Mouse (Mus musculus): Measurements from ENCODE around the gene Sema5a. TPM values are rescaled to one million over a fixed set of nuclear protein-coding genes. Genes with fewer than 3 reads are reported as not detected.

The Sema5a gene
- polyA plus RNA-seq, 1 experiment from 2014 or later = 3.0 TPM

- H3K4me1 ChIP-seq = 0 out of 2 replicates have a peak, but pooled peaks cover 3% of the 10 kb centered on the region
- no peak overlapping the region for H3K27ac ChIP-seq (replicated peaks)
- no peaks in the 10 kb centered on the region for H3K9me3 ChIP-seq (replicated peaks)
- H3K36me3 ChIP-seq = no peaks in the 10 kb centered on the region
- 89% methylated on average over 1 of the region's 1 CpGs for WGBS
- no peak overlapping the region for H3K4me3 ChIP-seq
- H3K27me3 ChIP-seq (ENCODE audit: low read depth, poor library complexity, severe bottlenecking) = no peaks in the 10 kb centered on the region
- no peak for DNase-seq (ENCODE audit: low spot score)
Observed at GRCm38 (mm10) chr15:32233451-32233850, 11.2 kb upstream of the Sema5a start.

GRCm38 (mm10) chr15:32239099-32239498, 5.5 kb upstream of the Sema5a start:
- no peak for DNase-seq (ENCODE audit: low spot score)
- no peak overlapping the region for H3K27ac ChIP-seq (replicated peaks)
- peaks cover 6% of the 10 kb centered on the region for H3K4me1 ChIP-seq
- no peaks in the 10 kb centered on the region for H3K9me3 ChIP-seq (replicated peaks)
- H3K27me3 ChIP-seq (ENCODE audit: low read depth, poor library complexity, severe bottlenecking) = no peaks in the 10 kb centered on the region
- 96% methylated on average over 2 of the region's 2 CpGs for WGBS
- H3K4me3 ChIP-seq = no peak overlapping the region
- H3K36me3 ChIP-seq = no peaks in the 10 kb centered on the region

- no peak overlapping the region for H3K27ac ChIP-seq (replicated peaks)
- WGBS = 84% methylated on average over 3 of the region's 3 CpGs
- H3K4me3 ChIP-seq = no peak overlapping the region
- no peaks in the 10 kb centered on the region for H3K9me3 ChIP-seq (replicated peaks)
- no peaks in the 10 kb centered on the region for H3K27me3 ChIP-seq (ENCODE audit: low read depth, poor library complexity, severe bottlenecking)
- peaks cover 16% of the 10 kb centered on the region for H3K4me1 ChIP-seq
- no peaks in the 10 kb centered on the region for H3K36me3 ChIP-seq
- DNase-seq (ENCODE audit: low spot score) = no peak
Observed at GRCm38 (mm10) chr15:32240159-32240558, 4.5 kb upstream of the Sema5a start.

- H3K9me3 ChIP-seq (replicated peaks) = no peaks in the 10 kb centered on the region
- H3K36me3 ChIP-seq = no peaks in the 10 kb centered on the region
- no peak overlapping the region for H3K27ac ChIP-seq (replicated peaks)
- no peak for DNase-seq (ENCODE audit: low spot score)
- peaks cover 29% of the 10 kb centered on the region for H3K4me1 ChIP-seq
- no peak overlapping the region for H3K4me3 ChIP-seq
- no peaks in the 10 kb centered on the region for H3K27me3 ChIP-seq (ENCODE audit: low read depth, poor library complexity, severe bottlenecking)
- WGBS = 95% methylated on average over 6 of the region's 6 CpGs
Observed at GRCm38 (mm10) chr15:32241666-32242065, 2.9 kb upstream of the Sema5a start.

GRCm38 (mm10) chr15:32243096-32243785, 1.4 kb upstream of the Sema5a start:
- Histone ChIP-seq H3K4me1 (peaks cover 32% of the 10 kb centered on the region), H3K27me3 (ENCODE audit: low read depth, poor library complexity, severe bottlenecking) (peaks cover 5% of the 10 kb centered on the region; the same call in 1 of the 2 replicates), H3K27ac (replicated peaks) (no peak overlapping the region), H3K9me3 (replicated peaks) (no peaks in the 10 kb centered on the region), H3K36me3 (no peaks in the 10 kb centered on the region), H3K4me3 (peak overlapping the region; percentile 75)
- DNase-seq (ENCODE audit: low spot score) = no peak
- WGBS = 80% methylated on average over 12 of the region's 12 CpGs

- H3K27me3 ChIP-seq (ENCODE audit: low read depth, poor library complexity, severe bottlenecking) = peaks cover 5% of the 10 kb centered on the region; the same call in 1 of the 2 replicates
- peak overlapping the region; percentile 75 for H3K4me3 ChIP-seq
- H3K27ac ChIP-seq (replicated peaks) = peak overlapping the region; percentile 81; the same call in 1 of the 2 replicates
- 67% methylated on average over 7 of the region's 7 CpGs for WGBS
- H3K4me1 ChIP-seq = peaks cover 32% of the 10 kb centered on the region
- H3K36me3 ChIP-seq = no peaks in the 10 kb centered on the region
- H3K9me3 ChIP-seq (replicated peaks) = no peaks in the 10 kb centered on the region
- DNase-seq (ENCODE audit: low spot score) = no peak
Observed at GRCm38 (mm10) chr15:32243824-32244223, 786 bp upstream of the Sema5a start.

GRCm38 (mm10) chr15:32244956-32245836, 586 bp downstream of the Sema5a start:
- under 1% methylated on average over 52 of the region's 52 CpGs for WGBS
- Histone ChIP-seq H3K27ac (replicated peaks) (peak overlapping the region; percentile 81), H3K4me3 (peak overlapping the region; percentile 75), H3K9me3 (replicated peaks) (no peaks in the 10 kb centered on the region), H3K27me3 (ENCODE audit: low read depth, poor library complexity, severe bottlenecking) (peaks cover 5% of the 10 kb centered on the region; the same call in 1 of the 2 replicates), H3K4me1 (peaks cover 32% of the 10 kb centered on the region), H3K36me3 (no peaks in the 10 kb centered on the region)
- DNase-seq (ENCODE audit: low spot score) = peak; percentile 53

- 1% methylated on average over 47 of the region's 47 CpGs for WGBS
- H3K4me3 ChIP-seq = peak overlapping the region; percentile 75
- H3K27me3 ChIP-seq (ENCODE audit: low read depth, poor library complexity, severe bottlenecking) = peaks cover 5% of the 10 kb centered on the region; the same call in 1 of the 2 replicates
- DNase-seq (ENCODE audit: low spot score) = peak; percentile 90
- H3K9me3 ChIP-seq (replicated peaks) = no peaks in the 10 kb centered on the region
- H3K4me1 ChIP-seq = peaks cover 32% of the 10 kb centered on the region
- no peaks in the 10 kb centered on the region for H3K36me3 ChIP-seq
- peak overlapping the region; percentile 81 for H3K27ac ChIP-seq (replicated peaks)
Observed at GRCm38 (mm10) chr15:32245837-32246670, 1.4 kb downstream of the Sema5a start.

- no peak overlapping the region for H3K27ac ChIP-seq (replicated peaks)
- WGBS = 64% methylated on average over 5 of the region's 5 CpGs
- peaks cover 5% of the 10 kb centered on the region; the same call in 1 of the 2 replicates for H3K27me3 ChIP-seq (ENCODE audit: low read depth, poor library complexity, severe bottlenecking)
- peaks cover 32% of the 10 kb centered on the region for H3K4me1 ChIP-seq
- H3K36me3 ChIP-seq = no peaks in the 10 kb centered on the region
- H3K4me3 ChIP-seq = no peak overlapping the region
- no peak for DNase-seq (ENCODE audit: low spot score)
- no peaks in the 10 kb centered on the region for H3K9me3 ChIP-seq (replicated peaks)
Observed at GRCm38 (mm10) chr15:32247281-32247680, 2.7 kb downstream of the Sema5a start.

GRCm38 (mm10) chr15:32254806-32255205, 10.2 kb downstream of the Sema5a start:
- Histone ChIP-seq H3K4me3 (no peak overlapping the region), H3K4me1 (no peaks in the 10 kb centered on the region), H3K36me3 (no peaks in the 10 kb centered on the region), H3K27ac (replicated peaks) (no peak overlapping the region), H3K27me3 (ENCODE audit: low read depth, poor library complexity, severe bottlenecking) (no peaks in the 10 kb centered on the region), H3K9me3 (replicated peaks) (no peaks in the 10 kb centered on the region)
- 77% methylated on average over 2 of the region's 2 CpGs for WGBS
- no peak for DNase-seq (ENCODE audit: low spot score)

GRCm38 (mm10) chr15:32257340-32257739, 12.7 kb downstream of the Sema5a start:
- no peak for DNase-seq (ENCODE audit: low spot score)
- peaks cover 7% of the 10 kb centered on the region for H3K4me1 ChIP-seq
- H3K27me3 ChIP-seq (ENCODE audit: low read depth, poor library complexity, severe bottlenecking) = no peaks in the 10 kb centered on the region
- no peaks in the 10 kb centered on the region for H3K36me3 ChIP-seq
- H3K27ac ChIP-seq (replicated peaks) = no peak overlapping the region
- no peaks in the 10 kb centered on the region for H3K9me3 ChIP-seq (replicated peaks)
- no peak overlapping the region for H3K4me3 ChIP-seq
- 82% methylated on average over 8 of the region's 8 CpGs for WGBS

GRCm38 (mm10) chr15:32257886-32258319, 13.3 kb downstream of the Sema5a start:
- 69% methylated on average over 7 of the region's 7 CpGs for WGBS
- Histone ChIP-seq H3K27me3 (ENCODE audit: low read depth, poor library complexity, severe bottlenecking) (no peaks in the 10 kb centered on the region), H3K9me3 (replicated peaks) (no peaks in the 10 kb centered on the region), H3K36me3 (no peaks in the 10 kb centered on the region), H3K27ac (replicated peaks) (no peak overlapping the region), H3K4me1 (peaks cover 7% of the 10 kb centered on the region), H3K4me3 (no peak overlapping the region)
- DNase-seq (ENCODE audit: low spot score) = no peak
